Mouse (Mus musculus) heart, postnatal 0 days (tissue): Measurements from ENCODE around the gene Defb33.

Source experiments
- CTCF ChIP-seq: IDR thresholded peaks from 2 replicates; pipeline ENCODE4 v1.5.1; 2016; ENCODE audit warnings: antibody characterized with exemption, control low read depth, low read depth
- EP300 ChIP-seq: IDR thresholded peaks from 2 replicates; pipeline ENCODE4 v1.6.1; 2016; ENCODE audit warnings: antibody characterized with exemption, low read depth

GRCm38 (mm10) chr8:20892369-20892768, at the start of gene Defb33:
- TF ChIP-seq CTCF (no peak), EP300 (no peak)
